Mouse (Mus musculus): ENCODE results near the gene Olfr452. TPM values are rescaled to one million over a fixed set of nuclear protein-coding genes. Genes with fewer than 3 reads are reported as not detected.

Gene Olfr452
- polyA plus RNA-seq, 1 experiment from 2014 or later = not detected

Other genes with a start within 250 kb of the Olfr452 start
- gene Olfr455, start 237.5 kb upstream of the Olfr452 start, polyA plus RNA-seq (2016; fragmentation: Nextera tagmentation; extraction: Ambion mirVana) = not detected in 2 replicates
- not detected in 2 replicates for gene Tcaf3, start 187.4 kb upstream of the Olfr452 start, polyA plus RNA-seq (2016; fragmentation: Nextera tagmentation; extraction: Ambion mirVana)
- 4.6 and 4.9 TPM in 2 replicates for gene Tcaf2, start 139.8 kb upstream of the Olfr452 start, polyA plus RNA-seq (2016; fragmentation: Nextera tagmentation; extraction: Ambion mirVana)
- 110 and 130 TPM in 2 replicates for gene Tcaf1, start 75.0 kb upstream of the Olfr452 start, polyA plus RNA-seq (2016; fragmentation: Nextera tagmentation; extraction: Ambion mirVana)
- not detected in 2 replicates for gene Olfr453, start 45.7 kb upstream of the Olfr452 start, polyA plus RNA-seq (2016; fragmentation: Nextera tagmentation; extraction: Ambion mirVana)
- gene Olfr38, start 28.7 kb upstream of the Olfr452 start, polyA plus RNA-seq (2016; fragmentation: Nextera tagmentation; extraction: Ambion mirVana) = not detected in 2 replicates
- not detected in 2 replicates for gene Olfr450, start 26.8 kb downstream of the Olfr452 start, polyA plus RNA-seq (2016; fragmentation: Nextera tagmentation; extraction: Ambion mirVana)
- not detected in 2 replicates for gene Olfr449, start 49.3 kb downstream of the Olfr452 start, polyA plus RNA-seq (2016; fragmentation: Nextera tagmentation; extraction: Ambion mirVana)
- not detected in 2 replicates for gene Olfr448, start 105.3 kb downstream of the Olfr452 start, polyA plus RNA-seq (2016; fragmentation: Nextera tagmentation; extraction: Ambion mirVana)
- gene Olfr447, start 123.8 kb downstream of the Olfr452 start, polyA plus RNA-seq (2016; fragmentation: Nextera tagmentation; extraction: Ambion mirVana) = not detected in 2 replicates
- not detected in 2 replicates for gene Olfr446, start 136.3 kb downstream of the Olfr452 start, polyA plus RNA-seq (2016; fragmentation: Nextera tagmentation; extraction: Ambion mirVana)
- gene Olfr444, start 164.0 kb downstream of the Olfr452 start, polyA plus RNA-seq (2016; fragmentation: Nextera tagmentation; extraction: Ambion mirVana) = not detected in 2 replicates

Measured in hindbrain, embryonic 10.5 days (tissue).